Mouse (Mus musculus) megakaryocyte, embryonic 14.5 days (primary cell): ENCODE results near the gene Hmgb1.

Experiments
- FLI1 ChIP-seq: IDR thresholded peaks from 2 replicates; pipeline ENCODE4 v1.6.1; 2012; ENCODE audit warnings: low read length, inconsistent platforms, mixed read lengths
- GATA1 ChIP-seq: IDR thresholded peaks from 3 replicates; pipeline ENCODE4 v1.6.1; 2012; ENCODE audit warnings: mixed read lengths, low read length, inconsistent platforms, borderline replicate concordance

DNA sequence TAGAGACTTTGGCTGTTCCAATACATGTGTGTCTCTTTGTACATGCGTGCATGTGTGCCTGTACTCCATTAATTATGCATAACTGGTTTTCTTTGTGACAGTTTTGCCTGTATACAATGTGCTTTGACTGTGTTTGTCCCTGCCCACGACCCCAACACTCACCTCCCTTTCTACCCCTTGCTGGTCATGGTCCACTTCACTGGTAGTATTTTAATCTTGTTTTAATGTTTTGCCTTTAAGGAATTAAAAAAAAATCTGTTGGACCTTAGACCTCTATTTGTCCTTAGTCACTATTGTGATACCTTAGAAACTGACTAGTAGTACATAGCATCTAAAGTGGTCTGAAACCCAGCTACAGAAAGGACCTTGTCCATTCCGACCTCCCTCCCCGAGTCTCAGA lies 26.8 kb upstream of the Hmgb1 start:
- no peak for TF ChIP-seq FLI1
- no peak for TF ChIP-seq GATA1
